Mouse (Mus musculus) left cerebral cortex, postnatal 36 days (tissue): Measurements from ENCODE around the gene AC124108.1. TPM values are rescaled to one million over a fixed set of nuclear protein-coding genes. Genes with fewer than 3 reads are reported as not detected.

Experiments
- DNase-seq, 2 experiments: peaks; one replicate each; pipeline ENCODE4 v3.0.0; 2021 to 2022; ENCODE audit warnings: low spot score in 2 of 2, mixed read lengths in 1 of 2
- intact Hi-C: fragments of 180-260 bp; cut with DNase I; formaldehyde crosslinking; loops from one replicate; pipeline ENCODE4 v1.15.1; 2025
- total RNA-seq, 2 experiments: library from RNA; stranded (reverse); gene quantifications; 2 replicates each; pipeline ENCODE4 v1.2.3; 2021

AC124108.1 gene
- total RNA-seq, 2 experiments from 2014 or later: 5.4 to 6.2 TPM

DNA sequence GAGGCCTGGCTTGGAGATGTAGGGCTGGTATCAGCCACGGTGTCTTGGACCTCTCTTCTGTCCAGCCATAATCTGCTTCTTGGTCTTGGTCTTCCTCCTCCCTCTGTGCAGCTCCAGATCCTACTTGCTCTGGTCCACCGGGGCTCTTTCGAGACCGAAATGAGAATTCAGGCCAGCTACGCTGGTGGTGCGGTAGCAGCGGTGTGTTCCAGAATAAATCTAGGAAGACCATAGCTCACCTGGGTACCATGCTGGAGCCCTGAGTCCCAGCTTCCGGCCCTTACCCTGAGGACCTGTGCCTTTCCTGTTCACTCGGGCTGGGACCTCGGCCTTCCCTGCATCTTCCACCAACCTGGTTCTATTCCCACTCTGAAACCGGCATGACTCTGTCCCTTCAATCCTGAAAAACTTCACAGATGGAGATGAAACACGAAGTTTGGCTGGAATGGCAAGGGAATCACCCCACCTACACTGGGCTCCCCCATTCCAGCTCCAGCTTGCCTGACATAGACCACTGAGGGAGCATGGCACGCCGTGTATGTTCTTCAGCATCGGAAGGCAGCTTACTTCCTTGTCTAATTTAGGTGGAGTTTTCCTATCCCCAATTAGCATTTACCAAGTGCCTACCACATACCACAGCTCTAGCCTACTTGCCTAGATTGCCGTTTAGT, 7.3 kb downstream of the AC124108.1 start:
- peak in 1 of 2 experiments; percentile 44 for DNase-seq
- intact Hi-C loops: no loop called here

DNA sequence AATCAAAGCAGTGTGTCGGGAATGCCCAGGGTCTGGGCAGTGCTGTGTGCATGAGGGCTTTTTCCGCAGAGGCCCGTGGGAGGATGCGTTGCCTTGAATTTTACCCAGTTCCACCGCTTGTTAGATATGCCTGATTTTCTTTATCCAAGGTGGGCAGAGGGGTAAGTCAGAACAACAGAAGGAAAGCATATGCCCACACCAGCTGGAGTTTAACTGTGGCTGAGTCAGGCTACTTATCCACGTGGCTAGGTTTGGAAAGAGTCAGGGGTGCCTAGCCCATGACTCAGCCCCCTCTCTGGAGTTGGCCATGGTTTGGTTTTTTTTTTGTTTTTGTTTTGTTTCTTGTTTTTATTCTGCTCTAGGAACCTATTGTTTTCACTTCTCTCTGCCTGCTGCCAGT, 8.0 kb downstream of the AC124108.1 start:
- intact Hi-C loops: no loop called here
- DNase-seq: peak in 1 of 2 experiments; percentile 57

DNA sequence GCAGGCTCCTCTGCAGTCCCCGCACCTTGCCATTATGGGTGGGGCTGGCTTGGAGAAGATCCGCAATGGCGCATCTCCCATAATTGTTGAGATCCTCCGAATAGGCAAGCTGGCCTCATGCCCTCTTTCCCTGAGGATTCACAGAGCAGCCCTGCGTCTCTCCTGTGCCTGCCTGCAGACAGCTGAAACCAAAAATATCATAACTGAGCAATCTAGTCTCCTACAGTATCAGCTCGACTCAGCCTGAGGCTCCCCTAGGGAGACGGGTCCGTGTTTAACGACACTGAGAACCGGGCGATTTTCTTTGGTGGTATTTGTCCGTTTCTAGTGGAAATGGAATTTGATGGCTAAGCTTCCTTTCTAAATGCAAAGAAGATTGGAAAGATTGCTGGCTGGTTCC, 8.7 kb downstream of the AC124108.1 start:
- peak in 1 of 2 experiments; percentile 62 for DNase-seq
- intact Hi-C loops: no loop called here

DNA sequence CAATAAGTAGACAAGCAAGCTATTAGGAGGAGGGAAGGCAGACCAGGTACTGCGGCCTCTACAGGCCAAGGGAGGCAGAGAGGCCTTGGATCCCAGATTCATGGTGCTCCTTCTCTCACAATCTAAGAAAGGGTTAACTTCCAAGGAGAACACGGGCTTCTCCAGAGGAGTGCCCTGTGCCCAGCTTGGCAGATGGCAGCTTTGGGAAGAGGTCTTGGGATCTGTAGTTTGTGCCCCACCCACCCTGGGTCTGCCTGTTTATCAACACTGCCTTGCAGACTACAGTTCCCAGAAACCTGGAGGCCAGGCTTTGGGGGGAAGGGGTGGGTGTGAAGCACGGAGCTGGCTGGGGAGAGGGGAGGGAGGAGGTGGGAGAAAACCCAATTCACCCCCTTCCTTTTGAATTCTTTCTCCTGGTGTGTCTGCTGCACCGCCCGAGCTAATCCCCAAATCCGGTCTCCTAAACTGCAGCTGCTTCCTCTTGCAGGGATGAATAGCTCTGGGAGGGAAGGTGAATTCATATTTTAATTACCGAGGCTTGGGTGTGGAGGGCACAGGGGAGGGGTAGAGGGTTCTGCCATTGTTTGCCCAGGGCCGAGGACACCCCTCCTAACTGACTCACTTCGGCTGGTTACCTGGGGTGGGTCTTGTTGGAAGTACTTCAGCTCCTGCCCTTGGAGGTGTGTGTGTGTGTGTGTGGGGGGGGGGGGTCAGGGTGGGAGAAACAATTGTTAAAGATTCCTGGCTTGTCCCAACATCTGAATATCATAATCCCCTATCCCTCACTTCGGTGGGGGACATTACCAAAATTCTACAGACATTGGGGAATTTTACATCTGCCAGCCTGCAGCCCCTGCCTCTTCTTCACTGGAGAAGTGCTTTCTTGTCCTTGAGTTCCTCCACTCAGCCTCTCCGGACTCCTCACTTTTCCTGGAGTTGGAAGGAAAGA, 9.6 kb downstream of the AC124108.1 start:
- intact Hi-C loops: no loop called here

DNA sequence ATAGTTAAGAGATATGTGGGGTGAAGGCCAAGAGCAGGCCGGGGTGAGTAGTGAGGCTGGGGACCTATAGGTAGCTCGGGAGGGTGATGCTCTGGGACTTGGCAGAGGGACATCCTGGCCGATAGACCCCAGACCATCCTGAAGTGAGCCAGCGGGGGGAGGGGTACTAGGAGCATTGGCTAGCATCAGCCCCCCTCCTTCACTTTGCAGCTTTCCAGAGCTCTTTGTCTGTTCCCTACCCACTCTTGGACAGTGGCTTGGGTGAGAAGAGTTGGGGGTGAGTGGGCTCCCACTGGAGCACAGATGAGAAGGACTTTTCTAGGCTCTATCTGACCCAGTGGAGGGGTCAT, 10.2 kb downstream of the AC124108.1 start:
- intact Hi-C loops: no loop called here
- no peak for DNase-seq

More for the DNA sequence above, 9.6 kb downstream of the AC124108.1 start:
- DNase-seq: peak; percentile 79 to 82

DNA sequence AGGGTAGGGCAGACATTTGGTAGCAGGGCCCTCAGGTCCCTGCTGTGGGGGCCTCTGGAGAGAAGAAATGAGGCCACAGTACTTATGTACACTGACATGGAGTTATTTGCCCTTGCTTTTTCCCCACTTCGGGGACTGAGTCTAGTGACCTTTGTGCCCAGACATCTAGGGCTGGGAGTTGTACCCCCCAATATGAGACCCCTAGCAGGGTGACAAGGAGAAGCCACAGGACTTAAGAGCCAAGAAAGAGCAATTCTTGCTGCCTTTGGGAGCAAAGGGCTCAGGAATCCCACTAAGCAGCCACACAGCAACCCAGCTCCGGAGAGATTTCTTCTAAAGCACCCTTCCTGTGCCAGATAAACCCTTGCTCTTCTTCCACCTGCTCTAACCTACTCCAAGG, 10.7 kb downstream of the AC124108.1 start:
- DNase-seq: no peak
- intact Hi-C loops: no loop called here

DNA sequence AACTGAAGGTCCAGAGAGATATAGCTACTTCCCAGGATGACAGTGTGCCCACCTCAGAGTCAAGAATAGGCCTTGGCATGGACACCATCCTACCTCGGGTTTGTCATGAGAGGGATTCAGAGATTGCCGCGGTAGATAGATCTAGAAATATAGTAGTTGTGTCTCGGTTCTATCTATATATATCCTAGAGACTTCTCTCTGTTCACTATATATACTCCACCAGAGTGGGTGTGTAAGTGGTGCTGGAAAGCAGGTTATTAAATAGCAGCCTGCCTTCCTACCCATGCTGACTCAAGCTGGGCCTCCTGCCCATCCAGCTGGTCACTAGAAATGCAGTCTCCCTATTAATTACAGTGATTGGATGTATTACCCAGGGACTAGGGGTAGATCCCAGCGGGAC, 11.5 kb downstream of the AC124108.1 start:
- intact Hi-C loops: no loop called here
- DNase-seq: peak; percentile 54

DNA sequence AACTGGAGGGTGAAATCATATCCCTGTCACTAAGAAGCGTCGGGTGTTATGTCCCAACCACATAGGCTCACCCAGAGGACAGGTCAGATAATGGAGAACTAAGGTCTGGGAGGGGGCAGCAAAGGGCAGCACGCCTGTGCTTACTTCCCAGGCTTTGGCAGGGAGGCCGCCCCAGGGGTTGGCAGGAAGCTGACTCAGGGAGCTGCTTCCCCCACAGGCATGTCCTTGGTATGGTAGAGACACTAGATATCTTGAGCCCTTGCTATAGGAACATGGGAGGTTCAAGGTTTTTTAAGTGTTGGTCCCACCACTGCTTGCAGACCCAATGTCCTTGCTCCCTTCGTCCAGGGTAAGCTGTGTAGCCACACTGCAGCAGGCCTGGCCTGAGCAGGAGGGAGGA, 14.7 kb downstream of the AC124108.1 start:
- intact Hi-C loops: no loop called here

DNA sequence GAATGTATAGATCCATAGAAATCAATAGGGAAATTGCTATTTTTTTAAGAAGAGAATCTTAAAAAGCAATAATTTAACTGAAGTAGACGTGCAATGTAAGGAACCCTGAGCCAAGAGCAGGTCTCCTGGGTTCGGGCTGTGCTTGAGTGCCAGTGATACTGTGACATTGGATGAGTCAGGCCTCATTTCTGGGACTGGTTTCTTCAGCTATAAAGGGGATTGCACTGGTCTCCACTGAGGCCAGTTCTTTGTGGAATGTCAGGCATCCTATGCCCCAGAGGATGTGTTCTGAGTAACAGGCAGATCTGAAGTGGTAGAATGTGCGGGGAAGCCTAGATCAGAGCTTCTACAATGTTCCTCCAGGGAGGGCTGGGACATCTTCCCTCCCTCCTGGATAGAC, 15.6 kb downstream of the AC124108.1 start:
- intact Hi-C loops: no loop called here
- DNase-seq: no peak

More for the DNA sequence above, 14.7 kb downstream of the AC124108.1 start:
- DNase-seq: no peak

DNA sequence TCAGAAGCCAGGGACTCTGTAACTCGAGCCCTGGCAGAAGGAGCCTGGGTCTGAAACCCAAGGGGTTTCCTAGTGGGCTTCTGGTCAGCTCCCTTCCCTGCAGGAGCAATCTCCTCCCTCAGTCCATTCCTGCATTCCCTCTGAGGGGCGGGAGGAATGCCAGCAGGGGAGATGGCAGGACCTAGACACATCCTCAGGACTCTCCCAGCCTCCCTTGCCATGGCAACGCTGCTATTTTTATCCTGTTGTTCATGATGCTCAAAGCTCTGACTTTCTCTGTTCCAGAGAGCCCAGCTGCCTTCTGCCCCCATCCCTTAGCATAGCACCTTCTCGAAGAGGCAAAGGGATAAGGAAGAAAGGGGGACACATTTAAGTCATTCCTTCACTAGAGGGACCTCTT, 16.9 kb downstream of the AC124108.1 start:
- intact Hi-C loops: no loop called here
- DNase-seq: peak; percentile 46 to 66

DNA sequence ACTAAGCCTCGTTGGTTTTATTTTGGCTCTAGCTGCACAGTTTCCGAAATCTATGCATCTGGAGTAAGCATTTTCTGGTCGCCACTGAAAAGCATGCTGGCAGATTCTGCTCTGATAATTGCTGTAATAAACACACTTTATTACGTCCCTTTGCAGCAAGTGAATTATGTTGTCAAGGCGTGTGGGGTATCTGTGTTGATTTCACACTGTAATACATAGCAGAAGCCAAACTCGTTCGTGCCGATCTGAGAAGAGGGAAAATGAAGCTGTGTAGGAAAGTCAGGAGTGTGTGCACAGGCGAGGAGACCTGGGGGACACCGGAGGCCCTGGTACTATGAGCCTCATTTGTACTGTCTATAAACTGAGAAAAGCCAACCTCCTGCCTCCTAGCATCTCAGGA, 18.1 kb downstream of the AC124108.1 start:
- no peak for DNase-seq
- intact Hi-C loops: no loop called here

DNA sequence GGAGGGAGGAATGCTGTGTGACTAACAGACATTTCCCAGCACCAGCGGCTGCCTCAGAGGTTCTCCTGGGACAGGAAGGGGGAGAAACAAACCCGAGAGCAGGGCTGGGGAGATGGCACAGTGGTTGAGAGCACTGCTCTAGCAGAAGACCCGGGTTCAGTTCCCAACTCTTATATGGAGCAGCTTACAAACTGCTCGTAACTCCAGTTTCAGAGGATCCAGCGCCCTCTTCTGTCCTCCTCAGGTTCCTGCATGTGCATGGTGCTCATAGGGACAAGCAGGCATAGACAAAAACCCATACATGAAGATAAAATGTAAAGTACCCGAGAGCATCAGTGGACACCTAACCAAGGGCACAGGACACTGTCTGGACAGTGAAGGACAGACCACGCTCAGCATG, 19.7 kb downstream of the AC124108.1 start:
- DNase-seq: no peak

DNA sequence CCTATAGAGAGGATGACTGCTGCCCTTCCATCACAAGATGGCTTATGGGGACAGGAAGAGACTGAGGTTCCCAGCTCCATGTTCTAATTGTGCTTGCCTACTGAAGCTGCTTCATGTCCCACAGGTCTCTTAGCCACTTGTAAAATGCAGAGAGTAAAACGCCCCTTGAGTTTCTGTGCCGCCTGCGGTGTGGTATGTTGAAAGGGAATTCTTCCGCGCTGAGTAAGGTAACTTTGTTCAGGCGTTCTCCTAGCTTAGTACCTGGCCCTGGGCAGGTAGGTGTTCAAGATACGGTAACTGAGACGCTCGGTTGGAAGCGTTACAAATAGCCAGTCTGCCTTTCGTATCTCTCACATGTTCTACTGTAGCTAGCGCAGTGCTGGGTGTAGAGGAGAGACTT, 20.4 kb downstream of the AC124108.1 start:
- intact Hi-C loops: no loop called here
- no peak for DNase-seq

More for the DNA sequence above, 19.7 kb downstream of the AC124108.1 start:
- intact Hi-C loops: no loop called here

DNA sequence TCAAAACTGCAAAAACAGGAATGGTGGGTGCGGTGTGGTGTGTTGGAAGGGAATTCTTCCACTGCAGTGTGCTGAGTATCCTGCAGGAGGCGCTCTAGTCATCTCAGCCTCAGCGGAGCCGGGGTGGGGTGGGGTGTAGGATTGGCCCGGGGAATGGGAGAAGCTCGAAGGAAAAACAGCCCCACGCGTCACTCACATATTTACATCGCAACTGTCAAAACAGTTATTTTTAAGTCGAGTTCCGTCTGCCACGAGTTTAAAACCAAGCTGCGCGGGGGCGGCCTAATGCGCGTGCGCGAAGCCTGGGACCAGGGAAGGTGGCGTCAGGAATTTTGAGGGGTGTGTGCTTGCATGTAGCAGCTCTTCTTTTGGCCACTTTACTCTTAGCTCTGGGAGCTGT, 21.0 kb downstream of the AC124108.1 start:
- DNase-seq: peak; percentile 86 to 89

DNA sequence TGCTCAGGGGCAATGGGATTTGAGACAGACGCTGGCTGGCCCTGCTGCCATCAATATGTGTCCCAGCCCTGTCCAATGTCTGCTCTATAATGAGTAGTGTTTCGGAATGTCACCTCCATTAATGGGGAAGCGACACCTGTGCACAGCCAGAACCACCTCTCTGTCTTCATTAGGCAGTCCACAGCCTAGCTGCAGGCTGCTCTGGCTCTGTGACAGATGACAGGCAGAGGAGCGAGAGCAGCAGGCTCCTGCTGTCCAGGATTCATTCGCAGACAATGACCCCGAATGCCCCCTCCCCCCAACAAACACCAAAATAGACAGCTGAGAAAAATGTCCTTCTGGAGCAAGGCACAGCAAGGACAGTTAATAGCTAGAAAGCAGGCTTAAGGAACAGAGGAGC, 21.8 kb downstream of the AC124108.1 start:
- intact Hi-C loops: no loop called here
- no peak for DNase-seq

More for the DNA sequence above, 21.0 kb downstream of the AC124108.1 start:
- intact Hi-C loops: no loop called here

DNA sequence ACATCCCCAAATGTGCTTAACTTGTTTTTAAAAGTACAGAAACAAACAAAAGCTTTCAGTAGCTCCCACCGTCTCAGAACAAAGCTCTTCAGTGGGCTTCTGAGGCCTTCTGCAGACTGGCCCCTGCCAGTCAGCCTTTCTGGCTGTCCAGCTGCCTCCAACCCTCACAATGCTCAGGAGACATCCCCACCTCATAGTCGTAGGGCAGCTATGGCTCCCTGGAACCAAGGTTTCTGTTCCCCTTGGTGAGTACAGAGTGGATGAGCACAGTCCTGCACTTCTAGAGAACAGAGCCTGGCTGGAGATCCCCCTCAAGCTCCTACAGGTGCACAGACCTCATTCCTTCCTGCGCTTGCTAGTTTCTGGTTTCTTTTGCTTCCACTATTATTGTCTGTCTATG, 25.0 kb downstream of the AC124108.1 start:
- intact Hi-C loops: no loop called here
- no peak for DNase-seq

DNA sequence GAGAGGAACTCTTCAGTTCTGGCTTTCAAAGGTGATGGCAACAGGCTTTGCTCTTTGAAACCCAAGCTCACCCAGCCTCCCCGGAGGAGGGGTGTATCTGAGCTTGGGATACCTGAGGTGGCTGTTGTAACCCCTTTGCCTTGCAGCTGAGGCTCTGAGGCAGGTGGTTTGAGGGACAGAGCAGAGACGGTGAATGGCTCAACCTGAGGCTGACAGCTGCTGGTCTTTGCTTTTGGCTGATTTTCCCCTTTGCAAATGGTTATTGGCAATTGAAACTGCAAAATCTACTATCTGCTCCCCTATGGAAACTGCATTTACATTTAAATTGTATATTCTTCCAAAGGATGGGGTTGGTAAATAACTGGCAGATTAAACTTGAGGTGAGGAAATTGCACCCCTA, 30.4 kb downstream of the AC124108.1 start:
- intact Hi-C loops: no loop called here
- DNase-seq: no peak

DNA sequence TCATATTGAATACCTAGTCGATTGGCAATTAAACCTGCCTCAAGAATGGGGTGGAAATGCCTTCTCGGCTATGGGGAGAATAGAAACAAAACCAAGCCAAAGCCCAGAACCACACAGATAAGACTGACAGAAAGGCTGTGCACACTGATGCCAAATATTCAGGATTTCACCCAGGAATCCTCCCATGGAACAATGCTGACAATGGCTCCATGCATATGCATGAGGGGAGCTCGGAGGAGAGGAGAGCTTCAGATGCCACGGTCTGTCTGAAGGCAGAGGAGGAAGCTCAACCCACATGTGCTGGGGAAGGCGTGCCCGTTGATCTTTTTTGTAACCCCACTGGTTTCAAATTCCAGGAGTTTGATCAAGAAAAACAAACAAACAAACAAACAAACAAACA, 30.9 kb downstream of the AC124108.1 start:
- intact Hi-C loops: no loop called here
- no peak for DNase-seq

DNA sequence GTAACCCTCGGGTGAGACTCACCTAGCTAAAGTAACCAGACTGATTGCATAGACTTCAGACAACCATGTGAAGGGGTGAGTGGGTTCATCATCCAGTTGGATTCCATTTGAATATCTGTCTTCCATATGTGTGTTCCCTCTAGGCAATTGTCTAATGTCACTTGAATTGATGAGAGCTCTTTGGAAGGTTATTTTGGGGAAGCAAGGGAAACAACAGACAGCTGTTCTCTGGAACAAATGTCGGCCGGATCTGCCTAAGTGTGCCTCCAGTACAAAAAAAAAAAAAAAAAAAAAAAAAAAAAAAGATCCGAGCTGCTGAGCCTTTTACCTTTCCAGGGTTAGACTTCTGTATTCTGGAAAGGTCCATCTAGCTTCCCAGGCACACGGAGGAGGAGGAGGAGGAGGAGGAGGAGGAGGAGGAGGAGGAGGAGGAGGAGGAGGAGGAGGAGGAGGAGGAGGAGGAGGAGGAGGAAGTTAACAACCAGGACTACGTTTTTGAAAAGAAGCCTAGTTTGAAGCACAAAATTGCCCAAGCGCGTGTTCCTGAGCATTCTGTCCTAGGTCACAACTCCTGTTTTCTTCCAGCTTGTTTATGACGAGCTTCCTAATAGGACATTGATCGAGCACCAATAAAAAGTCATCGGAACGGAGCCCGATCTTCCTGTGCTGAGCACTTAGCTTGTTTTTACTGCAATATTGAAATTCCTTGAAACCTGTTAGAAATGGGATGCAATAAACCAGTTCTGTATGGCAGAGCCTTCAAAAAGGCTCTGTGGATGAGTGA, 35.2 kb downstream of the AC124108.1 start:
- intact Hi-C loops: no loop called here
- no peak for DNase-seq

DNA sequence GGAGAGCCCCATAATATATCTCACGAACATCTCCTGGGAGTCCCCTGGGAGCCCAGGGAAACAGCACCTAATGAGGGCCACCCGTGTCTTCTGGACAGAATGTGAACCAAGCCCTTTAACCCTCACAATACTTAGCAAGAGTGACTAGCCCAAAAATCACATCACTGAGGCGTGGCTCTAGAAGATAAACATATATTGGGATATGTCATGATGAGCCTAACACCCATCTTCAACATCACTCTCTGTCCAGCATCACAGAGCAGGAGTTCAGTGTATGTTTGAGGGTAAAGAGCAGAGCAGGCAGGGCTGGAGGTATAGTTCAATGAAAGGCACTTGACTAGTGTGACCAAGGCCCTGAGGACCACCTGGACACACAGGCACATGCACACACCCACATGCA, 38.4 kb downstream of the AC124108.1 start, which contains the start of gene Gm10188:
TSS of gene Gm10188 (minus strand) at position 101 of the 400 bp plus-strand sequence.
- intact Hi-C loops: loop anchor here (10.0 kb wide), 1 partner anchor 125 kb away; no protein-coding TSS in a partner anchor
- DNase-seq: no peak
